Mouse (Mus musculus): ENCODE results near the gene Sdf4. TPM values are rescaled to one million over a fixed set of nuclear protein-coding genes. Genes with fewer than 3 reads are reported as not detected.

Sdf4 gene
- total RNA-seq (2021) = 100 to 1,000 TPM; 136 to 139 TPM

- intact Hi-C loops (cut with DNase I) = no loop called here
- DNase-seq (ENCODE audit: extremely low spot score in 1 of 2, low spot score in 2 of 2) = peak; percentile 74 to 91
Observed at GRCm38 (mm10) chr4:155992241-155992905, at the start of gene Sdf4, which contains the start of gene B3galt6. Sdf4 (plus strand) TSS chr4:155992872. B3galt6 (minus strand) TSS chr4:155992649.

- DNase-seq (ENCODE audit: extremely low spot score in 1 of 2, low spot score in 2 of 2) = peak; percentile 54 to 73
- intact Hi-C loops (cut with DNase I) = loop anchor here (2.0 kb wide), 1 partner anchor 40 kb away; no protein-coding TSS in a partner anchor
Observed at GRCm38 (mm10) chr4:155943049-155943452, 49.6 kb upstream of the Sdf4 start.

- peak; percentile 94 to 96 for DNase-seq (ENCODE audit: extremely low spot score in 1 of 2, low spot score in 2 of 2)
- intact Hi-C loops (cut with DNase I) = loop anchor here (2.0 kb wide), 1 partner anchor 41 kb away; no protein-coding TSS in a partner anchor
Observed at GRCm38 (mm10) chr4:155943534-155944249, 49.0 kb upstream of the Sdf4 start, which contains the start of gene Ube2j2. Ube2j2 (plus strand) TSS chr4:155943831.

- intact Hi-C loops (cut with DNase I) = no loop called here
- DNase-seq (ENCODE audit: extremely low spot score in 1 of 2, low spot score in 2 of 2) = no peak
Observed at GRCm38 (mm10) chr4:155944271-155944670, 48.4 kb upstream of the Sdf4 start.

GRCm38 (mm10) chr4:155947094-155947493 is 45.6 kb upstream of the Sdf4 start:
- intact Hi-C loops (cut with DNase I) = no loop called here
- no peak for DNase-seq (ENCODE audit: extremely low spot score in 1 of 2, low spot score in 2 of 2)

GRCm38 (mm10) chr4:155955491-155955890 is 37.2 kb upstream of the Sdf4 start:
- intact Hi-C loops (cut with DNase I) = no loop called here
- no peak for DNase-seq (ENCODE audit: extremely low spot score in 1 of 2, low spot score in 2 of 2)

- DNase-seq (ENCODE audit: extremely low spot score in 1 of 2, low spot score in 2 of 2) = peak; percentile 66 to 83
- intact Hi-C loops (cut with DNase I) = no loop called here
Observed at GRCm38 (mm10) chr4:155959275-155959674, 33.4 kb upstream of the Sdf4 start.

GRCm38 (mm10) chr4:155962167-155962971 is 30.3 kb upstream of the Sdf4 start, which contains the start of gene C1qtnf12:
C1qtnf12 (plus strand) TSS chr4:155962318.
- DNase-seq (ENCODE audit: extremely low spot score in 1 of 2, low spot score in 2 of 2) = peak in 1 of 2 experiments; percentile 56
- intact Hi-C loops (cut with DNase I) = loop anchor here (10.0 kb wide), 1 partner anchor 132 kb away; no protein-coding TSS in a partner anchor

GRCm38 (mm10) chr4:155963106-155963505 is 29.6 kb upstream of the Sdf4 start:
- intact Hi-C loops (cut with DNase I) = loop anchor here (10.0 kb wide), 1 partner anchor 132 kb away; no protein-coding TSS in a partner anchor
- no peak for DNase-seq (ENCODE audit: extremely low spot score in 1 of 2, low spot score in 2 of 2)

- intact Hi-C loops (cut with DNase I) = loop anchor here (10.0 kb wide), 1 partner anchor 130 kb away; no protein-coding TSS in a partner anchor
- no peak for DNase-seq (ENCODE audit: extremely low spot score in 1 of 2, low spot score in 2 of 2)
Observed at GRCm38 (mm10) chr4:155964396-155964795, 28.3 kb upstream of the Sdf4 start.

- intact Hi-C loops (cut with DNase I) = loop anchor here (10.0 kb wide), 1 partner anchor 126 kb away; no protein-coding TSS in a partner anchor
- DNase-seq (ENCODE audit: extremely low spot score in 1 of 2, low spot score in 2 of 2) = no peak
Observed at GRCm38 (mm10) chr4:155969043-155969653, 23.5 kb upstream of the Sdf4 start.

- DNase-seq (ENCODE audit: extremely low spot score in 1 of 2, low spot score in 2 of 2) = no peak
- intact Hi-C loops (cut with DNase I) = no loop called here
Observed at GRCm38 (mm10) chr4:155970286-155970685, 22.4 kb upstream of the Sdf4 start.

GRCm38 (mm10) chr4:155972651-155973050 is 20.0 kb upstream of the Sdf4 start:
- intact Hi-C loops (cut with DNase I) = no loop called here
- DNase-seq (ENCODE audit: extremely low spot score in 1 of 2, low spot score in 2 of 2) = no peak

GRCm38 (mm10) chr4:155973239-155973638 is 19.4 kb upstream of the Sdf4 start:
- intact Hi-C loops (cut with DNase I) = no loop called here

GRCm38 (mm10) chr4:155981436-155982082 is 11.1 kb upstream of the Sdf4 start:
- intact Hi-C loops (cut with DNase I) = no loop called here
- no peak for DNase-seq (ENCODE audit: extremely low spot score in 1 of 2, low spot score in 2 of 2)

More at GRCm38 (mm10) chr4:155973239-155973638, 19.4 kb upstream of the Sdf4 start:
- no peak for DNase-seq (ENCODE audit: extremely low spot score in 1 of 2, low spot score in 2 of 2)

GRCm38 (mm10) chr4:155983788-155984187 is 8.9 kb upstream of the Sdf4 start:
- intact Hi-C loops (cut with DNase I) = no loop called here

GRCm38 (mm10) chr4:155991211-155991907 is 1.3 kb upstream of the Sdf4 start:
- intact Hi-C loops (cut with DNase I) = no loop called here
- DNase-seq (ENCODE audit: extremely low spot score in 1 of 2, low spot score in 2 of 2) = no peak

More at GRCm38 (mm10) chr4:155983788-155984187, 8.9 kb upstream of the Sdf4 start:
- no peak for DNase-seq (ENCODE audit: extremely low spot score in 1 of 2, low spot score in 2 of 2)

Data from left cerebral cortex, postnatal 10 days (tissue).